Mouse (Mus musculus) ES-Bruce4 (cell line): ENCODE measurements at regions not wholly inside any gene's neighbourhood (a gene's known extent, or its start where the extent isn't known, plus 50 kb on each side); places are given as distances from the start of the nearest gene placed in this dataset.

Experiments used
- CTCF ChIP-seq: IDR thresholded peaks from one replicate; pipeline ENCODE4 v1.8.1; 2011; ENCODE audit warnings: low read depth, low read length
- POLR2A ChIP-seq: IDR thresholded peaks from one replicate; pipeline ENCODE4 v1.8.1; 2011; ENCODE audit warnings: low read length; ENCODE audit not compliant: insufficient read depth

- TF ChIP-seq POLR2A (no peak), CTCF (no peak)
Observed at GRCm38 (mm10) chr8:54014096-54014495, 63.3 kb upstream of the Vegfc start.
